Mouse (Mus musculus): ENCODE measurements around the gene Tm4sf19.

- TF ChIP-seq CTCF (conservative IDR thresholded peaks at IDR 0.05; ENCODE audit: low read length) = no peak
- no peak for TF ChIP-seq NANOG (IDR thresholded peaks at IDR 0.05; ENCODE audit: borderline replicate concordance, low read length)
These were observed 37.0 kb downstream of the Tm4sf19 start for GRCm38 (mm10) chr16:32437266-32437665.

All from E14TG2a.4 (cell line).